22 mouse cellular contexts compared by ENCODE assay signal in the genomic region with DNA sequence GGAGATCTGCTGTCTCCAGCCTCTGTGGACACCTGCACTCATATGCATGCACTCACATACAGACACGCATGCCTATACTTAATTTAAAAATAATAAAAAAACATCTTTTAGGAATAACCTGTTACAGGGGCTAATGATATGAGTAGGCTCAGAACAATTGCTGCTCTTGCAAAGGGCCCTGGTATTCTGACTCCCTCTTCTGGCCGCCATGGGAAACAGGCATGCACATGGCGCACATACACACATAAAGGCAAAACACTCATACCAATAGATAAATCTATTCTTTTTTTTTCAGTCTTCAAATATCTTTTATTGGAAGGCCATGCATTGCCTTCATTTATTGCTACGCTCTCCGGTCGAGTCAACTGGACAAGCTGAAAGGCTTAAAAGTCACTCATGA. TPM values are rescaled to one million over a fixed set of nuclear protein-coding genes. Genes with fewer than 3 reads are reported as not detected.
DNase-seq lines count a peak whose midpoint lies in the region; TF ChIP-seq lines count a peak whose summit lies in the region.
"Had no signal": no experiment of that assay in that cellular context is flagged by ENCODE, and none has a peak within 500 bp of the region (broad histone marks: within the 10 kb centered on the region; RNA-seq: fewer than 3 reads in every experiment).

No protein-coding gene starts in this region.

- 0 out of 2 replicates have a peak, but pooled peaks cover 6% of the 10 kb centered on the region for H3K27me3 ChIP-seq in E14TG2a.4 (ENCODE audit: insufficient read depth, low read length)
- H3K27me3 ChIP-seq: CH12.LX, Patski had no signal

- intact Hi-C loops in left cerebral cortex, adult 2 months (cut with DNase I): no loop called here

- no peak overlapping the region for H3K4me3 ChIP-seq in E14TG2a.4 (replicated peaks; ENCODE audit: low read length)
- H3K4me3 ChIP-seq in left cerebral cortex, adult 2 months: no peak overlapping the region

- H3K4me1 ChIP-seq in E14TG2a.4 (replicated peaks; ENCODE audit: low read depth, low read length): no peaks in the 10 kb centered on the region

- TF ChIP-seq CTCF in E14TG2a.4 (conservative IDR thresholded peaks at IDR 0.05; ENCODE audit: low read length): peak; percentile 59
- TF ChIP-seq CTCF in left cerebral cortex, adult 2 months (IDR thresholded peaks at IDR 0.05): no peak

- DNase-seq in R1 (ENCODE audit: low read depth, low spot score): peak; percentile 58
- peak; percentile 66 for DNase-seq in ZHBTc4 (ENCODE audit: low read depth, low spot score)
- DNase-seq in left cerebral cortex, adult 2 months (ENCODE audit: extremely low spot score in 1 of 2, low spot score in 2 of 2): no peak
- DNase-seq in thymus, postnatal 25 days: no peak
- no peak for DNase-seq in layer of hippocampus, postnatal 10 days (ENCODE audit: low spot score in 2 of 2)
- DNase-seq: adrenal gland, adult 2 months; adrenal gland, adult 8-10 months; adrenal gland, postnatal 10 days; adrenal gland, postnatal 14 days; adrenal gland, postnatal 25 days; adrenal gland, postnatal 36 days; B cell, adult 2 months; cerebellum, adult 11 months; cerebellum, adult 11-12 months; cerebellum, adult 18-20 months; cerebellum, adult 2 months; cerebellum, adult 8-10 months; cerebellum, adult 9-10 months had no signal

- H3K36me3 ChIP-seq in E14TG2a.4 (ENCODE audit: insufficient read depth, low read length): no peaks in the 10 kb centered on the region
- H3K36me3 ChIP-seq: G1E had no signal

- H3K9me3 ChIP-seq in E14TG2a.4 (ENCODE audit: low read length): peaks cover 10% of the 10 kb centered on the region; the same call in 1 of the 2 replicates
- H3K9me3 ChIP-seq: G1E had no signal

- H3K27ac ChIP-seq in left cerebral cortex, adult 2 months: no peak overlapping the region

RNA-seq across cellular contexts. Expression of a gene that starts 49.7 kb away (rescaled TPM):
- 100 to 1,000 TPM; 218 to 220 TPM for total RNA-seq in left cerebral cortex, adult 2 months (2021)
- total RNA-seq in layer of hippocampus, postnatal 10 days (2021): 100 to 1,000 TPM; 336 to 363 TPM

Comparison
In these comparisons a context has a peak if more than half of its experiments do, and no peak if none do; other contexts are left out.
1. DNase-seq: peak in R1 (single experiment) and ZHBTc4 (single experiment); none in left cerebral cortex, adult 2 months (0 of 2), thymus, postnatal 25 days (single experiment) and layer of hippocampus, postnatal 10 days (0 of 2).